Mouse (Mus musculus) liver, embryonic 12.5 days (tissue): ENCODE results near the gene Boll. TPM values are rescaled to one million over a fixed set of nuclear protein-coding genes. Genes with fewer than 3 reads are reported as not detected.
"Not testable (repeated sequence)": the region's sequence is repeated elsewhere in the genome, so short reads cannot be mapped to it uniquely, and the experiment has no call there.

ENCODE experiments used
- ATAC-seq: fragments of 200-750 bp; cut with Nextera tagmentation; 2 replicates; pipeline ENCODE4 v1.8.0; 2017; ENCODE audit warnings: moderate number of reproducible peaks, mild to moderate bottlenecking, moderate library complexity
- H3K27ac ChIP-seq: fragments of 300-500 bp; sonication (generic); 2 replicates; pipeline ENCODE4 v1.5.1; 2016; ENCODE audit warnings: mild to moderate bottlenecking
- H3K27me3 ChIP-seq: fragments of 300-500 bp; sonication (generic); replicated peaks from 2 replicates; pipeline ENCODE4 v1.6.1; 2016; ENCODE audit warnings: mild to moderate bottlenecking, moderate library complexity
- H3K36me3 ChIP-seq: fragments of 300-500 bp; sonication (generic); 2 replicates; pipeline ENCODE4 v1.6.1; 2016; ENCODE audit warnings: mild to moderate bottlenecking, moderate library complexity
- H3K4me1 ChIP-seq: fragments of 300-500 bp; sonication (generic); 2 replicates; pipeline ENCODE4 v1.6.1; 2016
- H3K4me2 ChIP-seq: fragments of 300-500 bp; sonication (generic); 2 replicates; pipeline ENCODE4 v1.6.1; 2016; ENCODE audit warnings: mild to moderate bottlenecking, moderate library complexity
- H3K4me3 ChIP-seq: fragments of 300-500 bp; sonication (generic); 2 replicates; pipeline ENCODE4 v1.5.1; 2016; ENCODE audit warnings: mild to moderate bottlenecking, moderate library complexity
- H3K9ac ChIP-seq: fragments of 300-500 bp; sonication (generic); 2 replicates; pipeline ENCODE4 v1.6.1; 2016; ENCODE audit warnings: mild to moderate bottlenecking, moderate library complexity
- H3K9me3 ChIP-seq: fragments of 300-500 bp; sonication (generic); replicated peaks from 2 replicates; pipeline ENCODE4 v1.6.1; 2016; ENCODE audit warnings: mild to moderate bottlenecking, moderate library complexity
- WGBS: fragments of 180-500 bp; shearing (Covaris S2); methylation state at CpG from one replicate; pipeline ENCODE4 v1.1.7; 2016; ENCODE audit not compliant: insufficient replicate concordance; 5-methylcytosine and 5-hydroxymethylcytosine counted together
- polyA plus RNA-seq: library from polyadenylated mRNA; unstranded; fragments of >200 nt; fragmentation: Nextera tagmentation; extraction: Ambion mirVana; gene quantifications from 2 replicates; pipeline ENCODE4 v1.2.1, GENCODE M21; 2016

The Boll gene
- polyA plus RNA-seq, 1 experiment from 2014 or later: 0.37 TPM

- WGBS: 70% methylated on average over 3 of the region's 3 CpGs
- no peak for ATAC-seq
Observed at GRCm38 (mm10) chr1:55372626-55373025, 9.4 kb upstream of the Boll start.

GRCm38 (mm10) chr1:55363586-55363985 is 317 bp upstream of the Boll start:
- peaks cover 12% of the 10 kb centered on the region for H3K4me1 ChIP-seq
- H3K4me3 ChIP-seq: peak overlapping the region; percentile 52
- H3K36me3 ChIP-seq: no peaks in the 10 kb centered on the region
- no peak overlapping the region for H3K27ac ChIP-seq
- peak overlapping the region; percentile 71 for H3K4me2 ChIP-seq
- H3K9me3 ChIP-seq: peaks cover 6% of the 10 kb centered on the region
- WGBS: 3% methylated on average over 26 of the region's 27 CpGs
- ATAC-seq: peak; percentile 76
- peaks cover 30% of the 10 kb centered on the region for H3K27me3 ChIP-seq
- H3K9ac ChIP-seq: no peak overlapping the region

More at GRCm38 (mm10) chr1:55372626-55373025, 9.4 kb upstream of the Boll start:
- no peaks in the 10 kb centered on the region for H3K9me3 ChIP-seq
- H3K27ac ChIP-seq: no peak overlapping the region
- no peak overlapping the region for H3K4me2 ChIP-seq
- no peak overlapping the region for H3K4me3 ChIP-seq
- no peaks in the 10 kb centered on the region for H3K36me3 ChIP-seq
- no peaks in the 10 kb centered on the region for H3K4me1 ChIP-seq
- no peaks in the 10 kb centered on the region for H3K27me3 ChIP-seq
- H3K9ac ChIP-seq: no peak overlapping the region

- no peaks in the 10 kb centered on the region for H3K36me3 ChIP-seq
- H3K4me2 ChIP-seq: peak overlapping the region; percentile 71
- 0 out of 2 replicates have a peak, but pooled peaks have one; percentile 5 for ATAC-seq
- WGBS: 41% methylated on average over 43 of the region's 49 CpGs
- H3K27ac ChIP-seq: no peak overlapping the region
- H3K27me3 ChIP-seq: peaks cover 30% of the 10 kb centered on the region
- no peak overlapping the region for H3K9ac ChIP-seq
- peaks cover 12% of the 10 kb centered on the region for H3K4me1 ChIP-seq
- peak overlapping the region; percentile 52 for H3K4me3 ChIP-seq
- H3K9me3 ChIP-seq: peaks cover 6% of the 10 kb centered on the region
Observed at GRCm38 (mm10) chr1:55362634-55363033, 635 bp downstream of the Boll start.

GRCm38 (mm10) chr1:55351914-55352313 is 11.4 kb downstream of the Boll start:
- not testable (repeated sequence) for H3K9me3 ChIP-seq, ATAC-seq, H3K27ac ChIP-seq, H3K4me3 ChIP-seq, H3K36me3 ChIP-seq, H3K4me1 ChIP-seq, H3K9ac ChIP-seq, H3K4me2 ChIP-seq, H3K27me3 ChIP-seq
- 56% methylated on average over 2 of the region's 2 CpGs for WGBS

DNA sequence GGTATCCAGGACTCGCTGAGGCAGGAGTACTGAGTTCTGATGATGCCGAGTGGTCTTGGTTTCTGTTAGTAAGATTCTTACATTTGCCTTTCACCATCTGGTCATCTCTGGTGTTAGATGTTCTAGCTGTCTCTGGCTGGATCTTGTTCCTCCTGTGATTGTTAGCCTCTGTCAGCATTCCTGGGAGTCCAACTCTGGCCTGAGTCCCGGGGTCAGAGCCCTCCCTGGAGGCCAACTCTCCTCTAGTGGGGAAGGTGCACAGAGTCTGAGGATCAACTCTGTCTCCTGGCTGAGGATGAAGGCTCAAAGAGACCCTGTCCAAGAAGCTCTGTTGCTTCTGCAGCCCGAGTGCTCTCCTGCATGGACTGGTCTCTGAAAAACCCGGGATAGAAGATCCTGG is 37.8 kb downstream of the Boll start:
- H3K36me3 ChIP-seq, H3K27ac ChIP-seq, H3K9me3 ChIP-seq, ATAC-seq, H3K27me3 ChIP-seq, H3K4me2 ChIP-seq, H3K4me3 ChIP-seq, H3K9ac ChIP-seq, H3K4me1 ChIP-seq: not testable (repeated sequence)
- WGBS: 57% methylated on average over 5 of the region's 5 CpGs

- Histone ChIP-seq H3K27me3 (no peaks in the 10 kb centered on the region), H3K9ac (no peak overlapping the region), H3K4me3 (no peak overlapping the region), H3K4me2 (no peak overlapping the region), H3K36me3 (no peaks in the 10 kb centered on the region), H3K4me1 (no peaks in the 10 kb centered on the region), H3K9me3 (no peaks in the 10 kb centered on the region), H3K27ac (no peak overlapping the region)
- no peak for ATAC-seq
Observed at GRCm38 (mm10) chr1:55301077-55301476, 62.2 kb downstream of the Boll start.

DNA sequence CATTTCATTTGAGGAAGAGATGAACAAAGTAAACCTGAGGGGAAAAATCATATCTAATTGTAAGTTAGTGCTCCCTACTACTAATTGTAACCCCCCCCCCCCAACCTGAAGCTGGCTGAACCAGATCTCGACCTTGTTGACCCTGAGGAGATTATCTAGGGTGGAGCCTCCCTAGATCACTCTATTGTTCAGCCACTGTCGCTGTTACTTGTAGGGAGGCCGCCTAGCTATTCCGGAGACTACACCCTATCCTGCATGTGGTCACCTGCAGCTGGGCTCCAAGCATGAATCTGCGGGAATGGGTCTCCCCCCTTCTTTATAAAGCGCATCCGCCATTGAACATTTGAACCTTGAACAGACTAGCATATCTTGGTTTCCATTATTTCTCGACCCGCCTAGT is 84.2 kb downstream of the Boll start:
- H3K27me3 ChIP-seq: no peaks in the 10 kb centered on the region
- no peaks in the 10 kb centered on the region for H3K36me3 ChIP-seq
- ATAC-seq: no peak
- no peak overlapping the region for H3K27ac ChIP-seq
- 70% methylated on average over 9 of the region's 9 CpGs for WGBS
- no peak overlapping the region for H3K4me3 ChIP-seq
- no peaks in the 10 kb centered on the region for H3K9me3 ChIP-seq
- H3K4me1 ChIP-seq: no peaks in the 10 kb centered on the region
- no peak overlapping the region for H3K9ac ChIP-seq
- no peak overlapping the region for H3K4me2 ChIP-seq

- ATAC-seq: no peak
Observed at GRCm38 (mm10) chr1:55265447-55265846, 97.8 kb downstream of the Boll start.

GRCm38 (mm10) chr1:55264385-55264784 is 98.9 kb downstream of the Boll start:
- H3K4me3 ChIP-seq: no peak overlapping the region
- H3K27ac ChIP-seq: 0 out of 2 replicates have a peak overlapping the region, but pooled peaks have one; percentile 0
- WGBS: 7% methylated on average over 2 of the region's 2 CpGs
- H3K9ac ChIP-seq: no peak overlapping the region
- H3K9me3 ChIP-seq: no peaks in the 10 kb centered on the region
- ATAC-seq: no peak
- H3K4me1 ChIP-seq: peaks cover 13% of the 10 kb centered on the region
- H3K4me2 ChIP-seq: 0 out of 2 replicates have a peak overlapping the region, but pooled peaks have one; percentile 0
- H3K36me3 ChIP-seq: no peaks in the 10 kb centered on the region
- no peaks in the 10 kb centered on the region for H3K27me3 ChIP-seq

More at GRCm38 (mm10) chr1:55265447-55265846, 97.8 kb downstream of the Boll start:
- Histone ChIP-seq H3K9ac (no peak overlapping the region), H3K4me3 (no peak overlapping the region), H3K4me2 (no peak overlapping the region), H3K4me1 (peaks cover 13% of the 10 kb centered on the region), H3K36me3 (no peaks in the 10 kb centered on the region), H3K27ac (no peak overlapping the region), H3K9me3 (no peaks in the 10 kb centered on the region), H3K27me3 (no peaks in the 10 kb centered on the region)
- 50% methylated on average over 2 of the region's 2 CpGs for WGBS

DNA sequence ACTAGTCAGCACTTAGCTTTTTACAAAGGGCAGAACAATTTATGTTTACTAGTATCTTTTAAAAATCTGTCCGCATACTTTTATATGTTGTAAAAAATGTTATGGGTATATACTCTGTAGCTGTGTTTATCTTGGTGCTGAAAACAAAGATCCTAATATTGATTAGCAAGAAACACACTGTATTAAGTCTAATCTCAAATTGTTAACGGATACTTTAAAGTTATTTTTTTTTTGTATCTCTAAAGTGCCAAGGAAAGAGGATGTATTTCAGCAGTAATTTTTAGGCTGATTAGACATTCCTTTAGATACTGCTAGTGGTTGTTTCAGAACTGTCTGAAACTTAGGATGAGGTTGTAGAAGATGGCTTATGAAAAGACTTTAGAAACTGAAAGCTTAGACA is 116.9 kb downstream of the Boll start:
- WGBS: 75% methylated on average over 2 of the region's 2 CpGs
- Histone ChIP-seq H3K4me2 (no peak overlapping the region), H3K4me1 (peaks cover 10% of the 10 kb centered on the region), H3K9me3 (no peaks in the 10 kb centered on the region), H3K27me3 (no peaks in the 10 kb centered on the region), H3K4me3 (no peak overlapping the region), H3K27ac (no peak overlapping the region), H3K9ac (no peak overlapping the region), H3K36me3 (peaks cover 21% of the 10 kb centered on the region)
- no peak for ATAC-seq

GRCm38 (mm10) chr1:55239237-55239636 is 124.0 kb downstream of the Boll start:
- Histone ChIP-seq H3K9ac (peak overlapping the region; percentile 85; the same call in 1 of the 2 replicates), H3K4me1 (peaks cover 48% of the 10 kb centered on the region), H3K4me2 (peak overlapping the region; percentile 92), H3K9me3 (no peaks in the 10 kb centered on the region), H3K27ac (no peak overlapping the region), H3K36me3 (peaks cover 24% of the 10 kb centered on the region), H3K4me3 (peak overlapping the region; percentile 74), H3K27me3 (0 out of 2 replicates have a peak, but pooled peaks cover 3% of the 10 kb centered on the region)
- no peak for ATAC-seq
- WGBS: 0% methylated on average over 1 of the region's 1 CpGs

DNA sequence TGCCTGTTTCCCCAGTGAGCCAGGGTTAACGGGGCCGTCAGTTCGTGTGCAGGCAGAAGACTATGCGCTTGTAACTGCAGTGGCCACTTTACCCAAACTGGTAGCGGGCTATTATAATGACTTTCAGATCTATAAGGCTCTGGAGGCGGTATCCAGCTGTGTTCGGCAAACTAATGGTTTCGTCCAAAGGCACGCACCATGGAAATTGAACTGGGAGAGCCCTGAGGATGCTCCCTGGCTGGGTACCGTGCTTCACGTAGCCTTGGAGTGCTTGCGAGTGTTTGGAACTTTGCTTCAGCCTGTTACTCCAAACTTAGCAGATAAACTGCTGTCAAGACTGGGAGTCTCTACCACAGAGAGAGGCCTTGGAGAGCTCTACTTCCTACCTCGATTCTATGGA is 124.8 kb downstream of the Boll start:
- H3K4me3 ChIP-seq: peak overlapping the region; percentile 74

DNA sequence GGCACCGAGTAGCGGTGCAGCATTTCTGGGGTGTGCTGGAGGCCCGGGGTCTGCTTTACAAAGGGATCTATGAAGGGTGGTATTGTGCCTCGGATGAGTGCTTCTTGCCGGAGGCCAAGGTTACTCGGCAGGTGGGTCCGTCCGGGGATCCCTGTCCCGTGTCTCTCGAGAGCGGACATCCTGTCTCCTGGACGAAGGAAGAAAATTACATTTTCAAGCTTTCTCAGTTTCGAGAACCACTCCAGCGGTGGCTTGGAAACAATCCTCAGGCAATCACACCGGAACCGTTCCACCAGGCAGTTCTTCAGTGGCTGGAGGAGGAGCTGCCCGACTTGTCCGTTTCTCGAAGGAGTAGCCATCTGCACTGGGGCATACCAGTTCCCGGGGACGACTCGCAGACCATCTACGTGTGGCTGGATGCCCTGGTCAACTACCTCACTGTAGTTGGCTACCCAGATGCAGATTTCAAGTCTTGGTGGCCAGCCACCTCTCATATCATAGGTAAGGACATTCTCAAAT is 125.6 kb downstream of the Boll start:
- Histone ChIP-seq H3K27me3 (0 out of 2 replicates have a peak, but pooled peaks cover 3% of the 10 kb centered on the region), H3K27ac (peak overlapping the region; percentile 89), H3K9ac (peak overlapping the region; percentile 85), H3K36me3 (peaks cover 15% of the 10 kb centered on the region), H3K4me2 (peak overlapping the region; percentile 92), H3K9me3 (no peaks in the 10 kb centered on the region), H3K4me1 (peaks cover 48% of the 10 kb centered on the region), H3K4me3 (peak overlapping the region; percentile 74)
- WGBS: under 1% methylated on average over 23 of the region's 23 CpGs
- ATAC-seq: no peak; the same call in 1 of the 2 replicates

More for the DNA sequence above, 124.8 kb downstream of the Boll start:
- Histone ChIP-seq H3K4me2 (peak overlapping the region; percentile 92), H3K27me3 (0 out of 2 replicates have a peak, but pooled peaks cover 3% of the 10 kb centered on the region), H3K27ac (peak overlapping the region; percentile 89), H3K9ac (peak overlapping the region; percentile 85), H3K9me3 (no peaks in the 10 kb centered on the region), H3K36me3 (peaks cover 23% of the 10 kb centered on the region), H3K4me1 (peaks cover 48% of the 10 kb centered on the region)
- ATAC-seq: no peak
- WGBS: 22% methylated on average over 13 of the region's 13 CpGs
